Mouse (Mus musculus) spleen, adult 2 months (tissue): ENCODE results near the gene Usp35. TPM values are rescaled to one million over a fixed set of nuclear protein-coding genes. Genes with fewer than 3 reads are reported as not detected.

ENCODE experiments used
- DNase-seq, 2 experiments: peaks; one replicate each; pipeline versions ENCODE4 v3.0.0 to v3.0.0-alpha.2; 2012 to 2021; ENCODE audit warnings: low spot score in 2 of 2, low read depth in 1 of 2
- H3K27ac ChIP-seq: fragments of 200-500 bp; 2 replicates; pipeline ENCODE4 v1.5.1; 2012; ENCODE audit warnings: low read length, inconsistent platforms; ENCODE audit not compliant: insufficient read depth
- H3K27me3 ChIP-seq: fragments of 200-500 bp; 2 replicates; pipeline ENCODE4 v1.6.1; 2012; ENCODE audit warnings: mild to moderate bottlenecking, moderate library complexity, low read length, inconsistent platforms; ENCODE audit not compliant: control insufficient read depth, insufficient read depth
- H3K36me3 ChIP-seq: fragments of 200-500 bp; 2 replicates; pipeline ENCODE4 v1.6.1; 2012; ENCODE audit warnings: mild to moderate bottlenecking, low read length, inconsistent platforms; ENCODE audit not compliant: control insufficient read depth, insufficient read depth
- H3K4me1 ChIP-seq: fragments of 200-500 bp; 2 replicates; pipeline ENCODE4 v1.6.1; 2011; ENCODE audit warnings: inconsistent platforms; ENCODE audit not compliant: control insufficient read depth, insufficient read depth, insufficient read length
- H3K4me3 ChIP-seq: fragments of 200-500 bp; 2 replicates; pipeline ENCODE4 v1.5.1; 2011; ENCODE audit warnings: mild to moderate bottlenecking, inconsistent platforms; ENCODE audit not compliant: insufficient read depth, insufficient read length; ENCODE audit errors: extremely low read depth
- CTCF ChIP-seq: fragments of 200-500 bp; IDR thresholded peaks from 2 replicates; pipeline ENCODE4 v1.5.1; 2011; ENCODE audit warnings: mild to moderate bottlenecking, inconsistent platforms; ENCODE audit not compliant: insufficient read depth, insufficient read length, insufficient replicate concordance; ENCODE audit errors: extremely low read depth
- POLR2A ChIP-seq: fragments of 200-500 bp; IDR thresholded peaks from 2 replicates; pipeline ENCODE4 v1.6.1; 2011; ENCODE audit warnings: low read depth, low read length, inconsistent platforms
- WGBS: fragments of 180-500 bp; shearing (Covaris S2); methylation state at CpG from one replicate; pipeline ENCODE4 v1.1.7; 2018; 5-methylcytosine and 5-hydroxymethylcytosine counted together
- polyA plus RNA-seq: library from polyadenylated mRNA; depleted of rRNA; stranded (reverse); fragments of >200 nt; gene quantifications from 2 replicates; pipeline ENCODE4 v1.2.3, GENCODE M21; 2012

The Usp35 gene
- polyA plus RNA-seq, 1 experiment = 9.8 TPM

DNA sequence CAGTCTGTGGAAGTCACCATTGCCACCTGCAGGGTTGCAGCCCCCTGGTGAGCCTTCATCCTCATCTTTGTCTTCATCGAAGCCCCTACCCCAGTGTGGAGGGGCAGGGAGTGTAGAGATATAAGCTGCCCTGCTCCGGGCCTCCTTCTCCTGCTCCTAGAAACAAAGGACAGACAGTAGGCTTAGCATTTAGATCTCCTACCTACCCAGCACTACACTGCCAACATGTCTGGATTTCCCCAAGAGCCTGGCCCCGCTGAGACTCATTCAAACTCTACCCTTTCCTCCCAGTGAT is 21.5 kb downstream of the Usp35 start:
- no peaks in the 10 kb centered on the region for H3K27me3 ChIP-seq
- peaks cover 4% of the 10 kb centered on the region for H3K36me3 ChIP-seq
- H3K4me1 ChIP-seq = no peaks in the 10 kb centered on the region
- no peak overlapping the region for H3K4me3 ChIP-seq
- DNase-seq = no peak
- no peak overlapping the region for H3K27ac ChIP-seq
- TF ChIP-seq CTCF (no peak), POLR2A (no peak)
- WGBS = 92% methylated on average over 3 of the region's 3 CpGs

DNA sequence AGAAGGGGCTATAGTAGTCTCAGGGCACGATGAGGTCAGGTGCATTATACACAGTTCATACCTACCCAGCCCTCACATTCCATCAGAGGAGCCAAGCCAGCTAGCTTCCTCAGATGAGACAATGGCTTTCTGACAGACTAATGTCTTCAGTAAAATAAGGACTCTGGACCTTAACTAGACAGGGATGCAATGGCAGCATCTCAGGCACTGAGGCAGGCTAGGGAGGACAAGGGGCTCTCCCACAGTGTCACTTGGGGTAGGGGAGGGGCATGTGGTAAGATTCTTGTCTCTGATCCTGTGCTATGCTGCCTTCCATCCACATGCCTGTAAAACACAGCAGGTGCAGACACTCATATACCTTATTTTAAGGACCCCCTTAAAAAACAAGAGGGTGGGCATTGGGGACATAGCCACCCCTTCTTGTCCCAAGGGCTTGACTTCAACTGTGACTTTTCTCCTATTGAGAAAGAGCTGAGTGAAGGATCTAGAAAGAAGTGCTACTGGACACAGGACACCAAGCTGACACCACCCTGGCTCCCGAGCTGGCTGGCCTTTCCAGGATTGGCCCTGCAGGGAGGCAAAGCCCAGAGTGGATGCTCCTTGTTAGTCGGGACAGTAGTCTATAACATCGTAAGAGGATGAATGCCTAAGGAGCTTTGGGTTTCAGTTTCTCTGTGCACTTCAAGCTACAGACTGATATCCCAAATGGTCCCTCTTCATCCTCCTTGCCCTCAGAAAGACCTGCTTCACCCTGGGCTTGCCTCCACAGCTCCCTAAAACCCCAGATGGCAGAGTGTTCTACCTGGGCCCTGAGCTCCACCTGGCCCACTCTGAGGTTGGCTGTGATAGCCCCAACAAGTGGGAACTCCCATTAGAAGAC is 22.1 kb downstream of the Usp35 start:
- 90% methylated on average over 4 of the region's 4 CpGs for WGBS
- H3K27ac ChIP-seq = no peak overlapping the region
- no peak overlapping the region for H3K4me3 ChIP-seq
- H3K4me1 ChIP-seq = no peaks in the 10 kb centered on the region
- TF ChIP-seq POLR2A (no peak), CTCF (no peak)
- H3K36me3 ChIP-seq = peaks cover 4% of the 10 kb centered on the region
- no peak for DNase-seq
- H3K27me3 ChIP-seq = no peaks in the 10 kb centered on the region

GRCm38 (mm10) chr7:97307546-97307945 is 24.3 kb downstream of the Usp35 start:
- TF ChIP-seq POLR2A (no peak), CTCF (no peak)
- no peak for DNase-seq
- no peak overlapping the region for H3K4me3 ChIP-seq
- H3K27me3 ChIP-seq = no peaks in the 10 kb centered on the region
- 92% methylated on average over 1 of the region's 1 CpGs for WGBS
- H3K4me1 ChIP-seq = no peaks in the 10 kb centered on the region
- no peak overlapping the region for H3K27ac ChIP-seq
- peaks cover 4% of the 10 kb centered on the region for H3K36me3 ChIP-seq

DNA sequence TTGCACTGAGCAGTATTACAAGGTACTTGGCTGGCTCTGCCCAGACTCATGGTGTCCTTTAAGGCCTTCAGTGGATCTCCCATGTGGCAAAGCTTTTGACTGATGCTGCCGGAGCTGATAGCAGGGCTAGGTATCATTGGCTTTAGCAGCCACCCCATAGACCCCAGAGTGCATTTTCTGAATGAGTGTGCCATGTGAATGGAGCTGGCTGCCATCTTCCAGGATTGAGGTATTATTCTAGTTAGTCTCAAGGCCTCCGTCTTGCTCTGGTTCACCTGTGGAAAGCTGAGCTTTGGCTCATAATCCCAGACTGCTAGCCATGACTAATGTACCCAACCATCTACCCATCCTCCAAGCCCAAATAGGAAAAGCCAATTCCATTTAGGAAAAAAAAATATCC is 25.0 kb downstream of the Usp35 start:
- Histone ChIP-seq H3K4me1 (no peaks in the 10 kb centered on the region), H3K27me3 (no peaks in the 10 kb centered on the region), H3K4me3 (no peak overlapping the region), H3K27ac (no peak overlapping the region), H3K36me3 (peaks cover 2% of the 10 kb centered on the region; the same call in 1 of the 2 replicates)
- DNase-seq = no peak
- 91% methylated on average over 2 of the region's 2 CpGs for WGBS
- TF ChIP-seq POLR2A = no peak
- TF ChIP-seq CTCF = no peak

GRCm38 (mm10) chr7:97305206-97305605 is 26.6 kb downstream of the Usp35 start:
- Histone ChIP-seq H3K4me3 (no peak overlapping the region), H3K4me1 (no peaks in the 10 kb centered on the region), H3K27ac (no peak overlapping the region), H3K36me3 (0 out of 2 replicates have a peak, but pooled peaks cover 2% of the 10 kb centered on the region), H3K27me3 (no peaks in the 10 kb centered on the region)
- no peak for DNase-seq
- TF ChIP-seq CTCF = no peak
- TF ChIP-seq POLR2A = no peak
- WGBS = 86% methylated on average over 4 of the region's 4 CpGs

DNA sequence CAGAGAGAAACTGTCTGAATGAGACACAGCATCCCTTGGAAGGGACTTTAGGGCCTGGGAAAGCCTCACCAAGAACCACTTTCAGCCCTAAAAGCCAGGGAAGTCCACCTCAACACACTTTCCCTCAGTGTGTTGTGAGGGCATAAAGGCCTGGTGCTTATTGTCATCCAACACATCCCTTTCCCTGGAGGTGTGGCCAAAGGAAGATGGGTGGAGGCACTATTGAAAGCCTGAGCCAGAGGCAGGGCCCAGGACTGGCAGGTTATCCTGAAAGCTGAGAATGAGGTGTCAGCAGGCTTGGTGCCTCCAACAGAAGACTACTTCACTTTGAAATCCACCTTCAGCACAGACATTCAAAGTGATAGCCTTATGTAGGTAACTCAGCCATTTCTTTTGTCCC is 27.3 kb downstream of the Usp35 start:
- no peak for DNase-seq
- no peak for TF ChIP-seq CTCF
- no peak for TF ChIP-seq POLR2A
- H3K36me3 ChIP-seq = no peaks in the 10 kb centered on the region
- no peak overlapping the region for H3K27ac ChIP-seq
- H3K27me3 ChIP-seq = no peaks in the 10 kb centered on the region
- H3K4me3 ChIP-seq = no peak overlapping the region
- no peaks in the 10 kb centered on the region for H3K4me1 ChIP-seq

DNA sequence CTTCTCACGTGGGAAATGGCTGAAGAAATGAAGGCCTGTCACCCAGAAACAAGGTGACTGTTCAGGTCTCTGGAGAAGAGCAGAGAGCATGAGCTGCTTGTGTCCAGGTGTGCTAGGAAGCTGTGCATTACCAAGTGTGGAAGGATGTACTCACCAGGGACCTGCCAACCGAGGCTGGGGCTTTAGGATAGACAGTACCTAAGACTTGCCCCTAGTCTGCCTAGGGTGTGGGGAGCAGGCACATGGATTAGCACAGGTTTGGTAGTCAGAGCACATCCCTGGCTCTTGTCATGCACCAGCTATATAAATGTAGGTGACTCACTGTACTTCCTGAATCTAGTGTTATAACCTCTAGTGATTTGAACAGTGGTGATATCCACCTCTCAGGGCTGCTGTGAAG is 28.2 kb downstream of the Usp35 start:
- H3K4me1 ChIP-seq = no peaks in the 10 kb centered on the region
- no peak overlapping the region for H3K4me3 ChIP-seq
- H3K36me3 ChIP-seq = no peaks in the 10 kb centered on the region
- no peak overlapping the region for H3K27ac ChIP-seq
- DNase-seq = no peak
- 85% methylated on average over 2 of the region's 2 CpGs for WGBS
- TF ChIP-seq CTCF = no peak
- no peak for TF ChIP-seq POLR2A
- H3K27me3 ChIP-seq = no peaks in the 10 kb centered on the region
